Mouse (Mus musculus): ENCODE data around the gene Auts2. TPM values are rescaled to one million over a fixed set of nuclear protein-coding genes. Genes with fewer than 3 reads are reported as not detected.

The Auts2 gene
- polyA plus RNA-seq, 1 experiment from 2014 or later: 80.6 TPM

DNA sequence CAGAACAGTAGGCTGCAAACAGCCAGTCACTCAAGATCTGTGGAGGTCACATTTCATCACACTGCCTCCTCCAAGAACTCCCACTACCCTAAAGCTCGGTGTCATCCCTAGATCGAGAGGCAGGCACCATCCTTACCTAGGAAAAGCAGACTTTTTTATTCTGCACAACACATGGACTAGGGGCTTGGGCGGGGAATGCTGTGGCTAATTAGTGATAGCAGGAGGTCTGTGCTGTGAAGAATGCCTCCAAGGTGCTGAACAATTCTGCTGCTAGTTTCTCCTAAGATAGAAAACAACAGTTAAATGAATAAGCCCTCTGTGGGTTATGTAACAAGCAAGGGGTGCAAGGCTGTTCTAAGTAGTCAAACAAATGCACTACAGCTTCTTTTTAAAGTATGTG is 717.7 kb downstream of the Auts2 start:
- no peak overlapping the region for H3K9ac ChIP-seq (replicated peaks)
- no peak overlapping the region for H3K4me3 ChIP-seq
- WGBS: 17% methylated on average over 3 of the region's 3 CpGs
- H3K27me3 ChIP-seq: no peaks in the 10 kb centered on the region; the same call in 1 of the 2 replicates
- peak overlapping the region; percentile 16; the same call in 1 of the 2 replicates for H3K27ac ChIP-seq (replicated peaks)
- H3K9me3 ChIP-seq: no peaks in the 10 kb centered on the region
- H3K36me3 ChIP-seq: no peaks in the 10 kb centered on the region
- no peak overlapping the region for H3K4me2 ChIP-seq (replicated peaks)
- ATAC-seq (ENCODE audit: low FRiP score, low read depth): no peak
- H3K4me1 ChIP-seq: peaks cover 19% of the 10 kb centered on the region

DNA sequence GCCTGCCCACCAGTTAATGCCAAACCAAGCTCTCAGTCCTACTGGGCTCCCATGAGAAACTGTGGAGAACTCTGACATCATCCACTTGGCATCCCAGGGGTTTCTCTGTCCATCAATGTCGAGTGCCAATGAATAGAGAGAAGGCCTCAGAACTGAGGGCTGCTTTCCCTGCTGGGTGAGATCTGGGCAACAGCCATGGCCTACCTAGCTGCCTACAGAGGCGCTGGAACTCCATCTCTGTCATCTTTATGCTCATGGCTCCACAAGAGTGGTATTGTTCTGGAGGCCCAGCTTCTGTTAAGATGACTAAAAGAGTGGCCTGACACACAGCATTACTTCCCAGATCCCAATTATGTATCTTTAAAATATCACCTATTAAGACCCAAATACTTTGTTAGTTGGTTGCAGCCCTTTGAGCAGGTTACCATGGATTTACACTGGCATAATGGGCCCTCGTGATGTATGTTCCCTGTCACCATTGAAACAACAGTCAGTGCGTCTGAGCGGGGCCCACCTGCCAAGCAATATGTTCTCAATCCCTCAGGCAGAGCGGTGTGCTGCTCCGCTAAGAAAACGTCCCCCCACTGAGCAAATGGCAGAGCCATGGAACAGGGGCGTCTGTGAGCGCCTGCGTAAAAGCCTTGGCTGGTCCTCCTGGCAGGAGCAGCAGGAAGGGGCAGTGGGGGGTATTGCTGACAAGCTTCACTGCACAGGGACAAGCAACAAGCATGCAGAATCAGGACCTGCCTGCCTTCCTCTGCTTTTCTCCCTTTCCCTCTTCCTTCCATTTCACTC is 718.8 kb downstream of the Auts2 start:
- no peak overlapping the region for H3K4me3 ChIP-seq
- H3K27me3 ChIP-seq: no peaks in the 10 kb centered on the region
- no peaks in the 10 kb centered on the region for H3K36me3 ChIP-seq
- H3K4me1 ChIP-seq: peaks cover 19% of the 10 kb centered on the region
- no peaks in the 10 kb centered on the region for H3K9me3 ChIP-seq
- H3K27ac ChIP-seq (replicated peaks): peak overlapping the region; percentile 60
- ATAC-seq (ENCODE audit: low FRiP score, low read depth): peak; percentile 54; the same call in 1 of the 2 replicates
- 14% methylated on average over 11 of the region's 11 CpGs for WGBS
- H3K9ac ChIP-seq (replicated peaks): no peak overlapping the region
- no peak overlapping the region; the same call in 1 of the 2 replicates for H3K4me2 ChIP-seq (replicated peaks)

DNA sequence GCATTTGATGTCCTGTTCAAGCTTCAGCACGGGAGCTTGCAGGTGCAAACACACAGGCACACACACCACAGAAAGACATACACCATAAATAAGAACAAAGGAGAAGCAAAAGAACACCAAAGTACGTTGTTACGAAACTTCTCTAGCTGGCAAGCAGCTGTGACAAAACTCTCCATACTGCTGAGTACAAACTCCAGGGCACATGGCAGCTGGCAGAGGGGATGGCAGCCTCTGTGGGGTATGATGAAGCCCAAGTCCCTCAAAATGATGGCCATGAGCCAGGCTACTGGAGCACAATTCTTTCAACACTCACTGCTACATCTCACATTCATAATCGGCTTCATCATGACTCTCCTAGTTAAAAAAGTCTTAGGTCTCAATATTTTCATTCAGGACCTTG is 721.7 kb downstream of the Auts2 start:
- Histone ChIP-seq H3K4me3 (no peak overlapping the region), H3K4me1 (peaks cover 19% of the 10 kb centered on the region), H3K9ac (replicated peaks) (no peak overlapping the region), H3K9me3 (no peaks in the 10 kb centered on the region), H3K27ac (replicated peaks) (no peak overlapping the region), H3K4me2 (replicated peaks) (no peak overlapping the region), H3K27me3 (no peaks in the 10 kb centered on the region), H3K36me3 (no peaks in the 10 kb centered on the region)
- 91% methylated on average over 4 of the region's 4 CpGs for WGBS
- ATAC-seq (ENCODE audit: low FRiP score, low read depth): no peak

GRCm38 (mm10) chr5:131819251-131819691 is 723.9 kb downstream of the Auts2 start:
- Histone ChIP-seq H3K9me3 (no peaks in the 10 kb centered on the region), H3K27me3 (no peaks in the 10 kb centered on the region), H3K4me3 (no peak overlapping the region), H3K27ac (replicated peaks) (no peak overlapping the region), H3K4me1 (peaks cover 7% of the 10 kb centered on the region), H3K36me3 (no peaks in the 10 kb centered on the region), H3K4me2 (replicated peaks) (no peak overlapping the region), H3K9ac (replicated peaks) (no peak overlapping the region)
- WGBS: 94% methylated on average over 15 of the region's 15 CpGs
- no peak for ATAC-seq (ENCODE audit: low FRiP score, low read depth)

GRCm38 (mm10) chr5:131815498-131815897 is 727.6 kb downstream of the Auts2 start:
- WGBS: 90% methylated on average over 3 of the region's 3 CpGs
- no peak overlapping the region for H3K27ac ChIP-seq (replicated peaks)
- H3K4me3 ChIP-seq: no peak overlapping the region
- no peaks in the 10 kb centered on the region for H3K27me3 ChIP-seq
- ATAC-seq (ENCODE audit: low FRiP score, low read depth): no peak
- no peaks in the 10 kb centered on the region for H3K36me3 ChIP-seq
- H3K9me3 ChIP-seq: no peaks in the 10 kb centered on the region
- H3K4me2 ChIP-seq (replicated peaks): no peak overlapping the region
- H3K9ac ChIP-seq (replicated peaks): no peak overlapping the region
- peaks cover 3% of the 10 kb centered on the region; the same call in 1 of the 2 replicates for H3K4me1 ChIP-seq

- Histone ChIP-seq H3K27ac (replicated peaks) (no peak overlapping the region), H3K4me3 (no peak overlapping the region), H3K9ac (replicated peaks) (no peak overlapping the region), H3K9me3 (no peaks in the 10 kb centered on the region), H3K36me3 (no peaks in the 10 kb centered on the region), H3K4me2 (replicated peaks) (no peak overlapping the region), H3K27me3 (no peaks in the 10 kb centered on the region), H3K4me1 (peaks cover 3% of the 10 kb centered on the region; the same call in 1 of the 2 replicates)
- ATAC-seq (ENCODE audit: low FRiP score, low read depth): no peak
- WGBS: 78% methylated on average over 9 of the region's 9 CpGs
Observed at GRCm38 (mm10) chr5:131814503-131815003, 728.6 kb downstream of the Auts2 start.

DNA sequence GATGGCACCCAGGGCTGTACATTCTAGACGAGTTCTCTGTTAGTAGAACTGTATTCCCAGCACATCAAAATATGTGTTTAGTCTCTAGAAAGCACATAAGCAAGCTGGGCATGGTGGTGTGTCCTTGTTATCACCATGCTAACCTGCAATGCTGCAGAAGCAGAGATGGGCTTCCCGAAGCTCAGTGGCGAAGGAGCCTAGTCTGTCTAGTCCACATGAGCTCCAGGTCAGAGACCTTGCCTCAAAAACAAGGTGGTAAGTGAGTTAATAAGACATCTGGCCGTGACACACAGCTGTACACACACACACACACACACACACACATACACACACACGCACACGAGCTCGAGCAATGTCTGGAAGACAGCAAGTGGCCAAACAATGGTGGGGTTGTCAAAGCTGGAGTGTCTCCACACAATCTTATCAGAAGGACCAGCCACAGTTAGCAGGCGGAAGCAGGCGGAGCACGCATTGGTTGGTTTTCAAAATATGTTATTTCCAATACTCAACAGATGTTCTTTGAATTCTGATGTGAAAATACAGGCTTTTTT is 729.1 kb downstream of the Auts2 start:
- Histone ChIP-seq H3K9ac (replicated peaks) (no peak overlapping the region), H3K4me1 (peaks cover 3% of the 10 kb centered on the region; the same call in 1 of the 2 replicates), H3K4me3 (no peak overlapping the region), H3K9me3 (no peaks in the 10 kb centered on the region), H3K36me3 (no peaks in the 10 kb centered on the region), H3K27me3 (no peaks in the 10 kb centered on the region), H3K4me2 (replicated peaks) (no peak overlapping the region), H3K27ac (replicated peaks) (no peak overlapping the region)
- no peak for ATAC-seq (ENCODE audit: low FRiP score, low read depth)
- WGBS: 82% methylated on average over 10 of the region's 10 CpGs

DNA sequence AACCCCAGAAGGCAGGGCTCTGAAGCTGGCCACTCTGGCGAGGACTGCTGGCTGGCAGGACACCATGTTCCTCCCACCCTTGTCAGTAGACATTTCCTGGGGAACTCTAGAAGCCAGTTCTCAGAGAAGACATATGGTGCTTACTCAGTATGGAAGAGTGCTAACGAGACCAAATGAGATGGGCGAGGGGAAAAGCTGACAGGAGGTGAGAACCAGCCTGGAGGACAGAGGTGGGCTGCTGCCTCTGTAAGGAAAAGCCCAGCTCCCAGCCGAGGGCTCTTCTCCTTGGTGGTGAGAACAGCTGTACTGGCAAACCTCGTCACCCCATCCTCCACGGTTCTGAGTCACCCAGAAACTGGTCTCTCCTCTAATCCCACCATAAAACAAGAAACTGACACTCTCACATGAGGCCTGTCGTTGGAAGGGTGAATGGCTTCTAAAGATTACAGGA is 729.8 kb downstream of the Auts2 start:
- no peak for ATAC-seq (ENCODE audit: low FRiP score, low read depth)

DNA sequence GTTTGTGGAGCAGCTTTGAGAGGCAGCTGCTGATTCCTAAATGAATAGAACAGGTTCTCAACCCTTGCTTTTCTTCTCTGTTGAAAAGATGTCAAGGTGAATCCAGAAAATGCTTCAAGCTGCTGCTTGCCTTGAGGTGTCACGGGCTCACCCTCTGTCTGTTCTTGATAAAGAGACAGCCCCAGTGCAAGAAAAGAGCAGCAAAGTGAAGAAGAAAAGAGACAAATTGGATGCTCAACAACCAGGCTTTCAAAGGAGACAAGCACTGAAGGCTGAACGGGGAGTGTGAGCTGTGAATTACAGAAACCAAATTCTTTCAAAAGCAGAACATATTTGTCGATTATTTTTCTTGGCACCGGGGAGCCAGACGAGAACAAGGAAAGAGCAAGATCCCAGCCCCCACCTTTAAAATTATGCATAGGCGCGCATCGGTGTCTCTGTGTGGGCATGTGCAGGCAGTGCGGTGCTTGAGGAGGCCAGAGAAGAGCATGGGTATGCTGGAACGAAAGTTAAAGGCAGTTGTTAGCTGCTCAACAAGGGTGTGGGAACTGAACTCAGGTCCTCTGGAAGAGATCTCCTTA is 730.6 kb downstream of the Auts2 start:
- no peak for ATAC-seq (ENCODE audit: low FRiP score, low read depth)
- no peak overlapping the region for H3K9ac ChIP-seq (replicated peaks)
- no peak overlapping the region for H3K4me3 ChIP-seq
- 85% methylated on average over 10 of the region's 10 CpGs for WGBS
- H3K27me3 ChIP-seq: no peaks in the 10 kb centered on the region
- no peak overlapping the region for H3K4me2 ChIP-seq (replicated peaks)
- peaks cover 3% of the 10 kb centered on the region; the same call in 1 of the 2 replicates for H3K4me1 ChIP-seq
- no peaks in the 10 kb centered on the region for H3K36me3 ChIP-seq
- no peaks in the 10 kb centered on the region for H3K9me3 ChIP-seq
- no peak overlapping the region for H3K27ac ChIP-seq (replicated peaks)

More for the DNA sequence above, 729.8 kb downstream of the Auts2 start:
- no peak overlapping the region for H3K9ac ChIP-seq (replicated peaks)
- 71% methylated on average over 7 of the region's 7 CpGs for WGBS
- peaks cover 3% of the 10 kb centered on the region; the same call in 1 of the 2 replicates for H3K4me1 ChIP-seq
- H3K4me2 ChIP-seq (replicated peaks): no peak overlapping the region
- H3K27ac ChIP-seq (replicated peaks): no peak overlapping the region
- H3K36me3 ChIP-seq: no peaks in the 10 kb centered on the region
- H3K9me3 ChIP-seq: no peaks in the 10 kb centered on the region
- no peaks in the 10 kb centered on the region for H3K27me3 ChIP-seq
- H3K4me3 ChIP-seq: no peak overlapping the region

DNA sequence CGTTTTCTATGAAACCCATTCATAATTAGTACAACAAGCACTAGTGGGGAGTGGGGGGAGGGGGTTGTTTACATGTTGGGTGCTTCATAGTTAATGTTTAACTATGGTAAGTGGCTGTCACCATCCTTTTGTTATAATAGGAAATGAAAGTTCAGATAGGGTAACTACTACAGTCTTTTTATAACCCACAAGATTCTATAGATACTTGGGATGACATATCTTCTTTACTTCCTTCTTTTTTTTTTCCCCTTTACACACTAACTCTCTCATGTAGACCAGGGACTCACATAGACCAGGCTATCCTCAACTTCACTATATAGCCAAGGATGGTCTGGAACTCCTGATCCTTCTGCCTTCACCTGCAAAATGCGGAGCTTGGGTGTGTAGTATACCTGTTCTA is 736.8 kb downstream of the Auts2 start:
- no peaks in the 10 kb centered on the region for H3K9me3 ChIP-seq
- H3K4me1 ChIP-seq: peaks cover 22% of the 10 kb centered on the region
- H3K36me3 ChIP-seq: no peaks in the 10 kb centered on the region
- H3K4me3 ChIP-seq: no peak overlapping the region
- no peak overlapping the region for H3K27ac ChIP-seq (replicated peaks)
- H3K9ac ChIP-seq (replicated peaks): no peak overlapping the region
- WGBS: 89% methylated on average over 2 of the region's 2 CpGs
- H3K4me2 ChIP-seq (replicated peaks): no peak overlapping the region
- ATAC-seq (ENCODE audit: low FRiP score, low read depth): no peak
- H3K27me3 ChIP-seq: peaks cover 12% of the 10 kb centered on the region

- H3K36me3 ChIP-seq: no peaks in the 10 kb centered on the region
- WGBS: 87% methylated on average over 4 of the region's 4 CpGs
- H3K9me3 ChIP-seq: no peaks in the 10 kb centered on the region
- H3K9ac ChIP-seq (replicated peaks): no peak overlapping the region
- peaks cover 12% of the 10 kb centered on the region for H3K27me3 ChIP-seq
- ATAC-seq (ENCODE audit: low FRiP score, low read depth): no peak
- H3K4me1 ChIP-seq: peaks cover 27% of the 10 kb centered on the region
- no peak overlapping the region for H3K4me2 ChIP-seq (replicated peaks)
- no peak overlapping the region for H3K27ac ChIP-seq (replicated peaks)
- no peak overlapping the region for H3K4me3 ChIP-seq
Observed at GRCm38 (mm10) chr5:131805277-131805676, 737.9 kb downstream of the Auts2 start.

DNA sequence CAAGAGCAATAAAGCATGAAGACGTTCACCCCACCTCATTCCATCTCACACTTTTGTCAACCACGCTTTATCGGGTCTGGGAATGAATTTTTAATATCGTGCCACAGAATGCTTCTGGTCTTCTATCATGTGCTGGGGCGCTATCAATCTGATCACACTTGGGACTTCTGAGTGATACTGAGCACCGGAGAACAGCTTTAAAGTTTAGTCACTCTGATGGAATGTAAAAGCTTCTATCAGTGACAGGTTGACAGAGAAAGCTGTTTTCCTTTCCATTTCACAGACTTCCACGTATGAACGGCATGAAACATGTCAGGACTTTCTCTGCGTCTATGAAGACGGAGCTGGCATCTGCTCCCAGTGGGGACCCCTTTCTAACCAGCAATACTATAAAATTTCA is 739.5 kb downstream of the Auts2 start:
- Histone ChIP-seq H3K27ac (replicated peaks) (no peak overlapping the region), H3K27me3 (peaks cover 12% of the 10 kb centered on the region), H3K36me3 (no peaks in the 10 kb centered on the region), H3K4me3 (no peak overlapping the region), H3K9ac (replicated peaks) (no peak overlapping the region), H3K9me3 (no peaks in the 10 kb centered on the region), H3K4me2 (replicated peaks) (no peak overlapping the region), H3K4me1 (peaks cover 29% of the 10 kb centered on the region)
- ATAC-seq (ENCODE audit: low FRiP score, low read depth): no peak
- WGBS: 84% methylated on average over 10 of the region's 10 CpGs
